Mouse (Mus musculus): ENCODE data around the gene Cpm. TPM values are rescaled to one million over a fixed set of nuclear protein-coding genes. Genes with fewer than 3 reads are reported as not detected.

The Cpm gene
- 5.4 and 6.2 TPM in 2 replicates for polyA plus RNA-seq (2016; fragmentation: Nextera tagmentation; extraction: Ambion mirVana)

DNA sequence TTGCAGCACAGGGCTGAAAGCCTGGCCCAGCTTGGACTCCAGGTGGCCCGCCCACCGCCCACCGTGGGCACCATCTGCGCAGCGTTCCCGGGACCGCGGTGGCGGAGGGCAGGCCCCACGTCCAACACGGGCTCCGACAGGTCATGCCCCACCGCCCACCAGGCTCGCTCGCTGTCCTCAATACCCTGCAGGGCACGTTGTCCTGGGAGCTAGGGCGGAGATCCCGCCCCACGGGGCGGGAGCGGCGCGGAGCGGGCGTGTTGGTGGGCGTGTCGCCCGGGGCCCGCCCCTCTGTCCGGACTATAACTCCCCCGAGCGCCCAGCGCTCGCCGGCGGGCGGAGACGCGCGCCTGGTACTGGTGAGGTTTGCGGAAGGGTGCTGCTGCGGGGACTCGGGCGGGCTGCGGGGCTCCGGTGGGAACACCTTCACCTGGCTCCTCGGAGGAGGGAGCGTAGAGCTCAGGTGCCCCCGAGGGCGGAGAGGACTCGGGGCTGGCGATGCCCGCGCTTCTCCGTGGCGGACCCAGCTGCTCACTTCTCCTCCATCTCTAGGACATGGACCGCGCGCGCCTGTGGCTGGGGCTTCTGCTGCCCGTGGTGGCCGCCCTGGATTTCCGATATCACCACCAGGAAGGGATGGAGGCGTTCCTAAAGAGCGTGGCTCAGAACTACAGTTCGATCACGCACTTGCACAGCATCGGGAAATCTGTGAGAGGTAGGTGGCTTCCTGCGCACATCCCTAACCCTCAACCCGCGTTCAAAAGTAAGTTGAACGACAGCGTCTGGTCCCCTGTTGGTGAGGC, at the start of gene Cpm:
Gene Cpm, plus strand, starts transcription at position 332 of the 803 bp plus-strand sequence.
- H3K4me3 ChIP-seq = peak within 1 kb of the TSS; percentile 68
- WGBS = under 1% methylated on average over 73 of the region's 73 CpGs
- peak; percentile 80 for DNase-seq (ENCODE audit: low spot score)
- peaks cover 24% of the 10 kb centered on the region for H3K4me1 ChIP-seq
- no peak within 1 kb of the TSS; the same call in 1 of the 2 replicates for H3K27ac ChIP-seq (replicated peaks)
- H3K9me3 ChIP-seq (replicated peaks) = no peaks in the 10 kb centered on the region
- H3K27me3 ChIP-seq (ENCODE audit: low read depth, poor library complexity, severe bottlenecking) = peaks cover 65% of the 10 kb centered on the region
- no peaks in the 10 kb centered on the region for H3K36me3 ChIP-seq

DNA sequence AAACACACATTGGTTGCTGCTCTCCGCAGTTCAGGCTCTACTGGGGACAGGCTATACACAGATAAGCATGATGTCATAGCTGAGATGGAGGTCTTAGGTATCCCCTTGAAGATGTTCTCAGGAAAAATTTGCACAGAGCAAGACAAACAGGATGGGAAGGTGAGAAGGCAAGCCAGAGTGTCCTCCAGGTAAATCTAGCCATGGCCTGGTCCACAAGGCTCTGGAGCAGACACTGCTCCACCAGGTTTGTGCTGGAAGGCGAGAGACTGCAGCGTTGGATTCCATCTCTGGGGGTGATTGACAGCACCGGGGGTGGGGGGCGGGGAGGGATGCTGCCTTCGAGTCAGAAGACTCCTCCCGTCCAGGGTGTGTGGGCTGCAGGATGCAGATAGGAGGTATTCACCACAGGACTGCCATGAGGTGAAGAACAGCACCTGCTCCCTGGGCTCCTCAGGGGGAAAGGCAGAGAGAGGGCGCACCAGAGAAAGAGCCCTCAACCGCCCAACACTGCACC, 49.5 kb upstream of the Cpm start:
- Histone ChIP-seq H3K4me3 (no peak overlapping the region), H3K27ac (replicated peaks) (no peak overlapping the region), H3K27me3 (ENCODE audit: low read depth, poor library complexity, severe bottlenecking) (no peaks in the 10 kb centered on the region), H3K9me3 (replicated peaks) (no peaks in the 10 kb centered on the region), H3K4me1 (peaks cover 8% of the 10 kb centered on the region), H3K36me3 (no peaks in the 10 kb centered on the region)
- 59% methylated on average over 9 of the region's 9 CpGs for whole genome bisulfite sequencing
- no peak for DNase-seq (ENCODE audit: low spot score)

DNA sequence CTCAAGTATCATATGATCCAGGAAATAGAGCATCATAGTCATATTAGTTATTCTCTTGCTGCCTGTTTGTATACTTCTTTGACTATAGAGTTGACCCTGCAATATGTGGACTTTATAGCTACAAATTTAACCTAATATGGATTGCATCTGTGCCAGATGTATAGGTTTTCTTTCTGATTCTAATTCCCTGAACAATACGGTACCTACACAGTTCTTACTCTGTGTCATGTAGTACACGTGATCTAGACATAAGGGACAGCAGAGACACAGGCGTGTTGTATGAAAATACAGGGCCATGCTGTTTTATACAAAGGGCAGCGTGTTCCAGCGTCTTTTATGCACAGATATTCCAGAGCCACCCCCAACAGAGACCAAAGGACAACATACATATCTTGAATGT, 48.9 kb upstream of the Cpm start:
- no peak overlapping the region for H3K27ac ChIP-seq (replicated peaks)
- DNase-seq (ENCODE audit: low spot score) = no peak
- H3K36me3 ChIP-seq = no peaks in the 10 kb centered on the region
- peaks cover 8% of the 10 kb centered on the region for H3K4me1 ChIP-seq
- no peaks in the 10 kb centered on the region for H3K27me3 ChIP-seq (ENCODE audit: low read depth, poor library complexity, severe bottlenecking)
- H3K9me3 ChIP-seq (replicated peaks) = no peaks in the 10 kb centered on the region
- no peak overlapping the region for H3K4me3 ChIP-seq
- 92% methylated on average over 5 of the region's 5 CpGs for WGBS

DNA sequence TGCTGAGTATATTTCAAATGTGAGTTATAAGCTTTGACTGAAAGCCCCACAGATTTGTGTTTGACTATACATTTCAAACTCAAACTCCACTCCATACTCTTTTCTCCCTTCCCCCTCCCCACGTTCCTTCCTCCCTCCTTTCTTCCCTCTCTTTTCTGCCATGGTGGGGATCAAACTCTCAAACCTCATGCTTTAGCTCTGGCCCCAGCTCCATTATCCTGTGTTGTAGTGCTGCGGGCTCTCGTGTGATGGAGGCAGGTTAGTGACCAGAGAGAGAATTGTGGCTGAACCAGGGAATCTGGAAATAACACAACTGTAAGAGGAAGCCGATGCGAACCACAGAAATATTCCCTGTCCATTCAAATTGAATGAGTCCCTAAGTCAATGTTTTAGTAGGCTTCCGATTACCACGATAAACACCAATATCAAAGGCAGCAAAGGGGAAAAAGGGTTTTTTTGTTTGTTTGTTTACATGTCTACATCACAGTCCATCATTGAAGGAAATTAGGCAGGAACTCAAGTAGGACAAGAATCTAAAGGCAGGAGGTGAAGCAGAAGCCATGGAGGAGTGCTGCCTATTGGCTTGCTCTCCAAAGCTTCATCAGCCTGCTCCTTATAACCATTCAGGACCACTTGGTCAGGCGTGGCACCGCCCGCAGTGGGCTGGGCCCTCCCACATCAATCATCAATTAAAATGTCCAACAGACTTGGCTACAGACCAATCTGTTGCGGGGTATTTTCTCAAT, 48.1 kb upstream of the Cpm start:
- Histone ChIP-seq H3K4me1 (peaks cover 4% of the 10 kb centered on the region), H3K27ac (replicated peaks) (no peak overlapping the region), H3K27me3 (ENCODE audit: low read depth, poor library complexity, severe bottlenecking) (no peaks in the 10 kb centered on the region), H3K4me3 (no peak overlapping the region), H3K36me3 (no peaks in the 10 kb centered on the region), H3K9me3 (replicated peaks) (no peaks in the 10 kb centered on the region)
- DNase-seq (ENCODE audit: low spot score) = no peak
- 91% methylated on average over 11 of the region's 11 CpGs for WGBS

DNA sequence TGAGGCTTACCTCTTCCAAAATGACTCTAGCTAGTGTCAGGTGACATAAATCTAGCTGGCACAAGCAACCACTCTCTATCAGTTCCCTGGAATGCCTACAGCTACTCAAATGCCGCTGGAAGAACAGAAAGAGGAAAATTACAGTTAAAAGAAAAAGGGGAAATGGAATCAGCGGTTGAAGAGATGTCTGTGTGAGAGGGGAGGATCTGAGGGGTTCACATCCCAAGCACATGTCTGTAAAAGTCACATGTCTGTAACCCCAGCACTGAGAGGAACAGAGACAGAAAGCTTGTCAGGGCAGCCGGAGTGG, 47.6 kb upstream of the Cpm start:
- DNase-seq (ENCODE audit: low spot score) = no peak
- Histone ChIP-seq H3K27ac (replicated peaks) (no peak overlapping the region), H3K4me3 (no peak overlapping the region), H3K36me3 (no peaks in the 10 kb centered on the region), H3K27me3 (ENCODE audit: low read depth, poor library complexity, severe bottlenecking) (no peaks in the 10 kb centered on the region), H3K9me3 (replicated peaks) (no peaks in the 10 kb centered on the region), H3K4me1 (peaks cover 4% of the 10 kb centered on the region)
- WGBS = 96% methylated on average over 3 of the region's 3 CpGs

DNA sequence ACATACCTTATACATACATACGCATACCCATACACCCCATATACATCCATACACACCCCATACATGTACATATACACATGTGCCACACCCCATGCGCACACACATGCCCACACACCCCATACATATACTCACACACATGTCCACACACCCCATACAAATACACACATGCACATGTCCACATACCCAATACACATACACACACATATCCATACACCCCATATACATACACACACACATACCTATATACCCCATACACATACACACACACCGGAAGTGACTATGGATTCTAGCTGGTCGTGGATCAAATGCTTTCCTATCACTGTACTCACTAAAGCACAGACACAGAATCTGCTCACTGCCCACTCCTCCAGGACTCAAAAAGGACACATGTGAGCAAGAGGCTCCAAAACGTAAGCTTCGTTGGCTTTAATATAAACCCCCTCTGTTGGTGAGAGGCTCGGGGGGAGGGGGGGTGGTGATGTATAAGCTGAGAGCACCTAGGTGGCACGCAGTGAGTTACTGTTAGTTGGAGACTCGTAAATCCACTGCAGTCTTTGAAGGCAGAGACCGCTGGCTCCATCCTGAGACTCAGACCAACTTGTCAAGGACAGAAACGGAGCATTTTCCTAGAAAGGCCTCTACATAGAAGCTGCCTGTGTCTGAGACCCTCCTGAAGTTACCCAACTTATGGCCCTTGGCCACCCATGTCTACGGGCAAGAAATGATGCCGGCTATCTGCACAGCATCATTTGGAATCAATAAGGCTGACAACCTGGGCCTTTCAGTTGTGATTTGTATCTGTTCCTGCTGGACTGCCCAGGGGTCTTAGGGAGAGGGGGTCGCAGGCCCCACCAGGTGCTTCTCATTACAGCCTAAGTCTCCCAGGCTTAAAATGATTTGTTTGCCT, 45.9 kb upstream of the Cpm start:
- H3K36me3 ChIP-seq = no peaks in the 10 kb centered on the region
- no peak overlapping the region for H3K4me3 ChIP-seq
- H3K27me3 ChIP-seq (ENCODE audit: low read depth, poor library complexity, severe bottlenecking) = no peaks in the 10 kb centered on the region
- no peak for DNase-seq (ENCODE audit: low spot score)
- H3K9me3 ChIP-seq (replicated peaks) = no peaks in the 10 kb centered on the region
- 83% methylated on average over 14 of the region's 14 CpGs for WGBS
- peaks cover 7% of the 10 kb centered on the region for H3K4me1 ChIP-seq
- H3K27ac ChIP-seq (replicated peaks) = no peak overlapping the region

DNA sequence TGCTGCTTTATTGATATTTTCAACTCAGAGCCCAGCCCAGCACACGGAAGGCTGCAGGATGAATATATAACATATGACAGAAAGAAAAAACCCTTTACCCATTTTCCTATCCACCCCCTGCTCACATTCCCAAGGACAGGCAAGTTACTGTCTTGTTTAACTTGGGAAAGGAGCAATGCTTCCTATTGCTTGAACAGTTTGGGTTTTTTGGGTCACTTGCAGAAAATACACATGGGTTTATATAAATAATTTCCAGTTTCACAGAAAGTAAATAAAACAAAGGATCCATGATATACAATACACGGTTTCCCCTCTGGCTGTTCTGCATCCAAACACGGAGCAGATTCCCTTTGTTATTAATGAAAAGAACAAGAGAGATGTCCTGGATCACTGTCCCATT, 45.2 kb upstream of the Cpm start:
- Histone ChIP-seq H3K27ac (replicated peaks) (no peak overlapping the region), H3K27me3 (ENCODE audit: low read depth, poor library complexity, severe bottlenecking) (no peaks in the 10 kb centered on the region), H3K9me3 (replicated peaks) (no peaks in the 10 kb centered on the region), H3K36me3 (no peaks in the 10 kb centered on the region), H3K4me1 (peaks cover 7% of the 10 kb centered on the region), H3K4me3 (no peak overlapping the region)
- 78% methylated on average over 3 of the region's 3 CpGs for WGBS
- DNase-seq (ENCODE audit: low spot score) = no peak

DNA sequence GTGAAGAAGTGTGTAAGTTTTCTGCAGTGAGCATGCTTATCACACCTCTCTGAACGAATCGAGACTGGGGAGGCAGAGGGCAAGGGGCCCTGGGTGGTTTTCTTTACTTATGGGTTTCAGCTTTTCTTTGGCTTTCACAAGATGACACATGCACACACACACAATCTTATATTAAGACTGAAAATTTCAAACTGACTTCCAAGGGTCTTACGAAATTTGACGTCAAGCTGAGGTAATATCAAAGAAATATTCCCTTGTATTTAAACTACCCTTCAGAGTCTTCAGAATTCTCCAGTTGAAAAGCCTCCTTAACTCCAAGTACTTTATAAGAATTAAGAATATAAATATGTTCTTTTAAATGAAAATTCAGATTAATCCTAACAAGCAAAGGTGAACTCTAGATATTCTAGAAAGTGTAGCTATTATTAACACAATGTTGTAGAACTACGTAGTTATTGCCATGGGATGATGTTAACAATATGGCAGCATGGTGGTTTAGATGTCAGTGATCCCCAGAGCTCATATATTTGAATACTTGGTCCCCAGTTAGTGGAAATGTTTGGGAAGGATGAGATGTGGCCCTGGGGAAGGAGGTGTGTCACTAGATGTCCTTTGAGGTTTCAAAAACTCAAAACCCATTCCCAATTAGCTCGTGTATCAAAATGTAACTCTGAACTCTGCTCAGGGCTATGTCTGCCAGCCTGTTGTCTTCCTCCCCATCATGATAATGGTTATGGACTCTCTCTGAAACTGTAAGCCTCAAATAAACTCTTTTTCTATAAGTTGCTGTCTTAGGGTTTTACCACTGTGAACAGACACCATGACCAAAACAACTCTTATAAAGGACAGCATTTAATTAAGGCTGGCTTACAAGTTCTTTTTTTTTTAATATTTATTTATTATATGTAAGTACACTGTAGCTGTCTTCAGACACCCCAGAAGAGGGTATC, 44.5 kb upstream of the Cpm start:
- 89% methylated on average over 6 of the region's 6 CpGs for WGBS
- Histone ChIP-seq H3K36me3 (no peaks in the 10 kb centered on the region), H3K9me3 (replicated peaks) (no peaks in the 10 kb centered on the region), H3K27me3 (ENCODE audit: low read depth, poor library complexity, severe bottlenecking) (no peaks in the 10 kb centered on the region), H3K4me3 (no peak overlapping the region), H3K4me1 (peaks cover 6% of the 10 kb centered on the region), H3K27ac (replicated peaks) (no peak overlapping the region)
- DNase-seq (ENCODE audit: low spot score) = no peak

DNA sequence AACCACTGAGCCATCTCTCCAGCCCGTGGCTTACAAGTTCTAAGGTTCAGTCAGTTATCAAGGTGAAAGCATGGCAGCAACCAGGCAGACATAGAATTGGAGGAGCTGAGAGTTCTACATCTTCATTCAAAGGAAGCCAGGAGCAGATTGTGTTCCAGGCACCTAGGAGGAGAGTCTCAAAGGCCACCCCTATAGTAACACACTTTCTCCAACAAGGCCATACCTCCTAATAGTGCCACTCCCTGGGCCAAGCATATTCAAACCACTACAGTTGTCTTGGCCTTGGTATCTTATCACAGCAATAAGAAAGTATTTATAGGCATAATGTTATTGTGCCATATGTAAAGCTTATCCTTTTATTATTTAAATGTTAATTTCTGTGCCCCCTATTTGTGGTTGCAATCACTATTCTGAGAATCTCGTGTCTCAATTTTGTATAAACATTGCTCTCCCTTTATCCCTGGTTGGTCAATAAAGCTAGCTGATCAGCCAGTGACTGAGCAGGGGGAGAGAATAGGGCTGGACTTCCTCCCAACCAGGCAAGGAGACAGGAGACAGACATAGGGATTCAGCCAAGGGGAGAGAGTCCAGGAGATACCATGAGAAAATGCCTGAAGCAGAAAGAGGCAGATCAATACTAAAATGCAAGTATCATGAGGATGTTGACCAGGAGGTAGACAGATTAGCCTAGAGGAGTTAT, 43.5 kb upstream of the Cpm start:
- no peaks in the 10 kb centered on the region for H3K27me3 ChIP-seq (ENCODE audit: low read depth, poor library complexity, severe bottlenecking)
- WGBS = 77% methylated on average over 2 of the region's 2 CpGs
- no peaks in the 10 kb centered on the region for H3K36me3 ChIP-seq
- DNase-seq (ENCODE audit: low spot score) = no peak
- H3K4me1 ChIP-seq = 0 out of 2 replicates have a peak, but pooled peaks cover 3% of the 10 kb centered on the region
- no peaks in the 10 kb centered on the region for H3K9me3 ChIP-seq (replicated peaks)
- H3K4me3 ChIP-seq = no peak overlapping the region
- no peak overlapping the region for H3K27ac ChIP-seq (replicated peaks)

DNA sequence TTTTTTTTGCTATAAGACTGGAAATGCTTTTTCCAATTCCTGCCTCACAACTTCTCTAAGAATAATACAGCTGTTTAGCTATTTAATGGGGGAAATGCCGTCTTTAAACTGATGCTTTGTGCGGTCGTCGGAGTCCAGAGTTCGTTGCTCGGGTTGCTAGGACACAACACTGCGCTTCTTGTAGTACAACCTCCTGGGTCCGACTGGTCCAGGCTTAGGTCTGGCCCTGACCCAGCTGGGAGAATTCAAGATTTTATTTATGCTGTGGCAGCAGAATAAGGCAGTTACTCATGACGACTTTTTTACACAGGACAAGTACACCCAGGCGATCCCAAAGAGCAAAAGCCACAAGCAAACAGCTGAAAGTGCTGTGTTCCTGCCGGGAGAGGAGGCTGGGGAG, 42.4 kb upstream of the Cpm start:
- H3K9me3 ChIP-seq (replicated peaks) = no peaks in the 10 kb centered on the region
- DNase-seq (ENCODE audit: low spot score) = no peak
- H3K27me3 ChIP-seq (ENCODE audit: low read depth, poor library complexity, severe bottlenecking) = no peaks in the 10 kb centered on the region
- WGBS = 65% methylated on average over 11 of the region's 11 CpGs
- no peaks in the 10 kb centered on the region for H3K36me3 ChIP-seq
- 0 out of 2 replicates have a peak, but pooled peaks cover 3% of the 10 kb centered on the region for H3K4me1 ChIP-seq
- no peak overlapping the region for H3K4me3 ChIP-seq
- H3K27ac ChIP-seq (replicated peaks) = no peak overlapping the region

DNA sequence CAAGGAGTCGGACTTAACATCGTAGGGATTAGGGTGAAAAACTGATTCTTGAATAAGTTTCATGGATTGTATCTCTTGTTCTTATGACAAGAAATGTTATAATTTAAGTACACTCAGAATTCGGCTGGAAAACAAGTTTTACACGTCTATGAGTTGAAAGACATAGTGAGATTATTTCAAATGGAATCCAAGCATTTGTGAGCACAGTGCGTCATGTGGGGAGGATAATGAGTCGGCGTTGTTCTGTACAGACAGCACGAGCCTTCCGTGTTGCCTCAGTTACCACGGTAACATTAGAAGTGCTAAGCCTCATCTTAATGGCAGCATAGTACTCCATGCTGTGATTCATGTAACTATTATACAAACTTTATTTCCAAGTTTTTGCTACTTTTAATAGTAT, 42.0 kb upstream of the Cpm start:
- Histone ChIP-seq H3K27ac (replicated peaks) (no peak overlapping the region), H3K4me3 (no peak overlapping the region), H3K36me3 (no peaks in the 10 kb centered on the region), H3K4me1 (0 out of 2 replicates have a peak, but pooled peaks cover 3% of the 10 kb centered on the region), H3K9me3 (replicated peaks) (no peaks in the 10 kb centered on the region), H3K27me3 (ENCODE audit: low read depth, poor library complexity, severe bottlenecking) (no peaks in the 10 kb centered on the region)
- WGBS = 93% methylated on average over 10 of the region's 10 CpGs
- no peak for DNase-seq (ENCODE audit: low spot score)
